Mouse (Mus musculus) megakaryocyte, adult 5-6 weeks (primary cell): ENCODE measurements around the gene Klc4. TPM values are rescaled to one million over a fixed set of nuclear protein-coding genes. Genes with fewer than 3 reads are reported as not detected.

Experiments
- ATAC-seq: 2 replicates; pipeline ENCODE4 v1.8.0; 2016; ENCODE audit warnings: mild to moderate bottlenecking, inconsistent platforms; ENCODE audit not compliant: poor library complexity, severe bottlenecking
- total RNA-seq, 2 experiments: library from RNA; stranded (forward) in 1 of 2; stranded (reverse) in 1 of 2; fragments of 153-499, 151-499 nt in 1 of 2; fragments of 221-1000, 200-1000 nt in 1 of 2; gene quantifications; 2 replicates each; pipeline versions ENCODE4 v1.2.3 to v1.2.4; 2015 to 2017

The Klc4 gene
- total RNA-seq, 2 experiments from 2014 or later = 4.9 to 13.1 TPM

GRCm38 (mm10) chr17:46656054-46656453 is 10.2 kb upstream of the Klc4 start:
- no peak for ATAC-seq

- ATAC-seq = no peak
Measured at GRCm38 (mm10) chr17:46651755-46652547, 6.1 kb upstream of the Klc4 start.

GRCm38 (mm10) chr17:46651292-46651691 is 5.5 kb upstream of the Klc4 start:
- no peak for ATAC-seq

- ATAC-seq = peak; percentile 67
Measured at GRCm38 (mm10) chr17:46650232-46651031, 4.6 kb upstream of the Klc4 start, which contains the start of gene Cul7. TSS of gene Cul7 (plus strand) at chr17:46650337.

- ATAC-seq = no peak
Measured at GRCm38 (mm10) chr17:46649811-46650210, 4.0 kb upstream of the Klc4 start.

- no peak for ATAC-seq
Measured at GRCm38 (mm10) chr17:46648436-46648835, 2.6 kb upstream of the Klc4 start.

GRCm38 (mm10) chr17:46647279-46647678 is 1.5 kb upstream of the Klc4 start:
- no peak for ATAC-seq

GRCm38 (mm10) chr17:46646322-46646662 is 470 bp upstream of the Klc4 start:
- no peak for ATAC-seq

- peak; percentile 28; the same call in 1 of the 2 replicates for ATAC-seq
Measured at GRCm38 (mm10) chr17:46644916-46645475, 826 bp downstream of the Klc4 start.

GRCm38 (mm10) chr17:46644152-46644805 is 1.5 kb downstream of the Klc4 start:
- ATAC-seq = no peak

GRCm38 (mm10) chr17:46642060-46642459 is 3.8 kb downstream of the Klc4 start:
- ATAC-seq = no peak

- ATAC-seq = peak; percentile 58; the same call in 1 of the 2 replicates
Measured at GRCm38 (mm10) chr17:46639929-46640328, 5.9 kb downstream of the Klc4 start.

GRCm38 (mm10) chr17:46636831-46637523 is 8.8 kb downstream of the Klc4 start:
- peak; percentile 72 for ATAC-seq

- no peak for ATAC-seq
Measured at GRCm38 (mm10) chr17:46629685-46630441, 16.0 kb downstream of the Klc4 start.

GRCm38 (mm10) chr17:46628791-46629684 is 16.8 kb downstream of the Klc4 start, which contains the start of gene Ptk7:
TSS of gene Ptk7 (minus strand) at chr17:46629504.
- 0 out of 2 replicates have a peak, but pooled peaks have one; percentile 20 for ATAC-seq

- no peak for ATAC-seq
Measured at GRCm38 (mm10) chr17:46628471-46628790, 17.4 kb downstream of the Klc4 start.

- ATAC-seq = no peak
Measured at GRCm38 (mm10) chr17:46627409-46627808, 18.4 kb downstream of the Klc4 start.

GRCm38 (mm10) chr17:46624598-46624997 is 21.2 kb downstream of the Klc4 start:
- ATAC-seq = no peak
